Mouse (Mus musculus): ENCODE measurements around the gene Ank3. TPM values are rescaled to one million over a fixed set of nuclear protein-coding genes. Genes with fewer than 3 reads are reported as not detected.
"Not testable (repeated sequence)": the region's sequence is repeated elsewhere in the genome, so short reads cannot be mapped to it uniquely, and the experiment has no call there.

The Ank3 gene
- total RNA-seq, 1 experiment from 2014 or later = 19.4 TPM

- DNase-seq = no peak
These were observed 505.7 kb downstream of the Ank3 start for GRCm38 (mm10) chr10:69904321-69904720.

GRCm38 (mm10) chr10:69907795-69908764 is 509.5 kb downstream of the Ank3 start:
- DNase-seq = no peak

- DNase-seq = no peak
These were observed 511.3 kb downstream of the Ank3 start for GRCm38 (mm10) chr10:69909856-69910255.

GRCm38 (mm10) chr10:69910304-69910703 is 511.7 kb downstream of the Ank3 start:
- DNase-seq = peak; percentile 78

- DNase-seq = not testable (repeated sequence)
These were observed 512.2 kb downstream of the Ank3 start for GRCm38 (mm10) chr10:69910726-69911125.

- no peak for DNase-seq
These were observed 517.0 kb downstream of the Ank3 start for GRCm38 (mm10) chr10:69915566-69915965.

GRCm38 (mm10) chr10:69916205-69916604 is 517.6 kb downstream of the Ank3 start:
- peak; percentile 21 for DNase-seq

GRCm38 (mm10) chr10:69916689-69917435 is 518.3 kb downstream of the Ank3 start:
- peak; percentile 59 for DNase-seq

- DNase-seq = no peak
These were observed 519.1 kb downstream of the Ank3 start for GRCm38 (mm10) chr10:69917711-69918110.

- DNase-seq = no peak
These were observed 520.0 kb downstream of the Ank3 start for GRCm38 (mm10) chr10:69918461-69919151.

- no peak for DNase-seq
These were observed 520.5 kb downstream of the Ank3 start for GRCm38 (mm10) chr10:69919152-69919492.

- DNase-seq = no peak
These were observed 521.2 kb downstream of the Ank3 start for GRCm38 (mm10) chr10:69919746-69920145.

- no peak for DNase-seq
These were observed 523.5 kb downstream of the Ank3 start for GRCm38 (mm10) chr10:69922076-69922475.

- DNase-seq = no peak
These were observed 525.2 kb downstream of the Ank3 start for GRCm38 (mm10) chr10:69923801-69924200.

GRCm38 (mm10) chr10:69924321-69924720 is 525.7 kb downstream of the Ank3 start:
- peak; percentile 23 for DNase-seq

GRCm38 (mm10) chr10:69924845-69925244 is 526.3 kb downstream of the Ank3 start:
- peak; percentile 23 for DNase-seq

GRCm38 (mm10) chr10:69925285-69926157 is 526.9 kb downstream of the Ank3 start:
- peak; percentile 78 for DNase-seq

- no peak for DNase-seq
These were observed 527.7 kb downstream of the Ank3 start for GRCm38 (mm10) chr10:69926158-69926882.

GRCm38 (mm10) chr10:69927012-69927411 is 528.4 kb downstream of the Ank3 start:
- no peak for DNase-seq

GRCm38 (mm10) chr10:69928358-69928757 is 529.8 kb downstream of the Ank3 start:
- no peak for DNase-seq

GRCm38 (mm10) chr10:69930503-69930902 is 531.9 kb downstream of the Ank3 start:
- DNase-seq = peak; percentile 29
